Mouse (Mus musculus): ENCODE measurements around the gene Exo5.
A peak's percentile ranks its signal among the peaks of the same experiment; 100 is the strongest.

The Exo5 gene

GRCm38 (mm10) chr4:120924554-120925299, at the start of gene Exo5:
TSS of gene Exo5 (minus strand) at chr4:120925017.
- peak; percentile 73 for DNase-seq

- DNase-seq, result no peak
Measured at GRCm38 (mm10) chr4:120971842-120972241, 47.0 kb upstream of the Exo5 start.

DNA sequence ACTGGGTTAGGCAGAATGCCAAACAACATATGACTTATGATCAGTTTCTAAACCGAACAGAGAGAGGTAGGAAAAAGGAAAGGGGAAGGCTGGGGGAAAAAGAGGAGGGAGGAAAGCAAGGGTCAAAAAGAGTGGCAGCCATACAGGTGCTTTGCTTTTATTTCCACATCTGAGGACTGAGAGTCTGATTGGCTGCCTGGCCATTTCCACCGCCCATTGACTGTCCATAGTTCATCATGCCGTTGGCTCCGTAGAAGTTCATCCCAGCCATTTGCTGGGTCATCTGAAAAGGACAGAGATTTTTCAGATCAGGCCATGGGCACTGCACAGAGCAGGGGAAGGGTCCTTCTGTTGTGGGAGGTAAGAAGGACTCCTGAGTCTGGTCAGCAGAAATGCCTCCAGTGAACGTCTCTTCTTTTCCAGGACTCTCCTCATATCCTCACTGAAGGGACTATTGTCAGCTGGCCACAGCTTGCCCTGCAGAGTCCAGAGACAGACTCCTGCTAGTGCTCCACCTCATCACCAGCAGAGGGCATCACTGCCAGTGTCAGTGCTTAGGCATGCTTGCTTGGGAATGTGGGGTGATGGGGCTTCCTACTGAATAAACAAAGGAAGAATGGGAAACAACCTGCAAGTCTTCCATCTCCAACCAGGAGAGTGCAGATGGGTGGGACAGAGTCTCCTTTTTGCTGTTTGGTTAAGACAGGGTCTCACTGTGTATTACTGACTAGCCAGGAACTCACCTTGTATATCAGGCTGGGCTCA, 44.7 kb upstream of the Exo5 start:
- peak; percentile 29 for DNase-seq

DNA sequence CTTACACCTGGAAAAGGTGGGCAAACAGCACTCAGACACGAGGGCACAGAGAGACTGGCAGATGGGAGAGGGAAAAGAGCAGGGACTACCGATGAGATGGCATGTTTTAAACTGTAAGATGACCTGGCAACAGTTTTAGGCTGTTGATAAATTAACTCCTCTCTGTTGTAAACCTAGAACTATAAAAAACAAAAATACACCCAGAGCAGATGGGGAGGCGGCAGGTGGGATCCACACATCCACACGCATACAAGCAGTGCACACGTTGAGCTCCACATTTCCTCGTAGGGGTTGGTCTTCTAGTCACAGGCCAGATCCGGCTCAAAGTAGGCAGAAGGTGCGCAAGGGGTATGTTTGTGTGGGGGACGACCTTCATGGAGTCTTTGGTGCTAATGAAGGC, 43.7 kb upstream of the Exo5 start:
- peak; percentile 36 for DNase-seq

GRCm38 (mm10) chr4:120955586-120955985, 30.8 kb upstream of the Exo5 start:
- DNase-seq, result no peak

DNA sequence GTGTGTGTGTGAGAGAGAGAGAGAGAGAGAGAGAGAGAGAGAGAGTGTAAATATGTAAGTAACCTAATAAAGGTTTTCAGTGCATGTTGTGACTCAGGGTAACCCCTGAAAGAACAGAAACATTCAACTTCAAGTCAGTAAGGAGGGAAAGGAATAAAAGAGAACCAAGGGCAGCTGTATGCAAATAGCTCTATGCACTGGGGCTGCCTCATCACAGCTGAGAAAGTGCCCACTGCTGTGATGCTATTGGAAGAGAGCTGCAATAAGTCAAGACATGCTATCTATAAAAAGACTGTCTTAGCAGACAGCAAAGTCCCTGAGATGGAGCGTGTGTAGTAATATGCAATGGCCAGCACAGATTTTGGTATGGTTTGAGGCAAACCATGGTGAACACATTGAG, 28.9 kb upstream of the Exo5 start:
- no peak for DNase-seq

GRCm38 (mm10) chr4:120953038-120953437, 28.2 kb upstream of the Exo5 start:
- no peak for DNase-seq

DNA sequence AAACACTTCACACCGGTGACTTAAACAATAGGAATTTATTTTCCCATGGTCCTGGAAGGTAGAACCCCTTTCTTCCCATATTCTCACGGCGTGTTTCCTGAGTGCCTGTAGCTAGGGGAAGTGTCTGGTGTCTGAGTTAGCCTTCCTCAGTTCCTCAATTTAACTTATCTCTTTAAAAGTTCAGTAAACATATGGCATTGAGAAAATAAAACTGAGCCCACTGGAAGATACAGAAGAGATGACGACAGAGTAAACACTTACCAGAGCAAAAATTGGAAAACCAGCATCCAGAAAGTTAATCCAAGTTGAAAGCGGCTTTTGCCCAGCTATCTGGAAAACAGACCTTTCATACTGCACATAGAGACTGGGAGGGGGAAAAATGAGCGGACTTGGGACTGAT, 27.3 kb upstream of the Exo5 start:
- no peak for DNase-seq

- DNase-seq, result peak; percentile 83
Measured at GRCm38 (mm10) chr4:120951428-120951973, 26.7 kb upstream of the Exo5 start, which contains the start of gene Zfp69. TSS of gene Zfp69 (minus strand) at chr4:120951699.

DNA sequence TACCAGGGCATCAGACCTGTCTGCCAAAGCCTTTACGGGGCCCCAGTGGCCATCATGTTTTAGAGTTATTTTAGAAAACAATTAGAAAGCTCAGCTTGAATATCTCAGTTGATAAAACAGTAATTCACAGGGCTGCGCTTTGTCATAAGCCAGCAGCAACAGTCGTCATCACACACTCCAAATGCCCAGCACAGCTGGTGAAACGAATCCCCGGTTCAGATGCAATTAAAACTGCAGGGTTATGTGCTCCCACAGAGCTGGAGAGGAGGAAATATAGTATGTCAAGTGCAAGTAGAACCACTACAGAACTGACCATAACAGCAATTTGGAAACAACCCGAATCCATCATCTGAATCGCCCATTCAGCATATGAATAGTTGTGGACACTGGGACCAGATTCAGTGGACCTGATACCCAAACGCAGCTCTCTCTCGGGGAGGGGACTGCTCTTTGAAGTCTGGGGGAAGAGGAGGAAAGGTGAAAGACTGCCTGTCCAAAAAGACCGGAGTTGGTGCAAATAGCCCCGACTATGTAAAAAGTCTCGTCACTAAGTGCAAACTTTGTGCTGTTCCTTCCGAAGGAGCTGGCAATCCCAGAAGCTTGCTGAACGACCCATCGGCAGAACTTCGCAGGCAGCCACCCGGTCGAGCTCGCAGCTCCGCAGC, 26.1 kb upstream of the Exo5 start:
- peak; percentile 20 for DNase-seq

DNA sequence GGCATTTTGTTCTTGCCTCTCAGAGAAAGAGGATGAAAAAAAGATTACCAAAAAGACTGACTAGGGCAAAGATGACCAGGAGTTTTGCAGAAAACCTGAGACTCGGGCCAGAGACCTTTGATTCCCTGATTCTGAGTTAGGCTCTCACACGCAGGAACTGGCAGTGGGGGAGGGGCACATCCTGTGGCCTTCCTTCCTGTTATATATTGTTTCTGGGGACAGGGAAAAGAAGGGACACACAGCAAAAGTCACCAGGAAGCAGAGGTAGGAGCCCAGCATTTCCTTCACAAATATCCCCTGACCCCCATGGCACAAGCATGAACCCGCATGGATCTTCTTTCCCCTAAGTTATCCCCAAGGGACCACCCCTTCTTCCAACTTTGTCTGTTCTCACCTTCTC, 24.1 kb upstream of the Exo5 start:
- DNase-seq, result no peak

GRCm38 (mm10) chr4:120935006-120935405, 10.2 kb upstream of the Exo5 start:
- DNase-seq, result no peak

- DNase-seq, result no peak
Measured at GRCm38 (mm10) chr4:120930736-120931135, 5.9 kb upstream of the Exo5 start.

- DNase-seq, result no peak
Measured at GRCm38 (mm10) chr4:120928686-120929085, 3.9 kb upstream of the Exo5 start.

DNA sequence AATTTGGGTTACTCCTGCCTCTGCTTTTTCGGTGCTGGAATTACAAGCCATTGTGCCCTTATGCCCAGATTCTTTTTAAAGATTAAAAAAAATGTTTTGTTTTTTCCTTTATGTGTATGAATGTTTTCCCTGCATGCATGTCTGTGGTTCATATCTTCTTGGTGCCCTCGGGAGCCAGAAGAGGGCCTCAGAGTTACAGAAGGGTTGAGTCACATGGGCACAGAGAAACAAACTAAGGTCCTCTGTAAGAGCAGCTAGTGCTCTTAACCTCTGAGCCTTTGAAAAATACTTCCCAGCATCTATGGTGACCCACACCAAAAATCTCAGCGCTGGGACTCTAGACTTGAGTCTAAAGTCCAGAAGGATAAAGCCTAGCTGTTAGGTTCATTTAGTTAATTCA, 569 bp upstream of the Exo5 start:
- peak; percentile 26 for DNase-seq

DNA sequence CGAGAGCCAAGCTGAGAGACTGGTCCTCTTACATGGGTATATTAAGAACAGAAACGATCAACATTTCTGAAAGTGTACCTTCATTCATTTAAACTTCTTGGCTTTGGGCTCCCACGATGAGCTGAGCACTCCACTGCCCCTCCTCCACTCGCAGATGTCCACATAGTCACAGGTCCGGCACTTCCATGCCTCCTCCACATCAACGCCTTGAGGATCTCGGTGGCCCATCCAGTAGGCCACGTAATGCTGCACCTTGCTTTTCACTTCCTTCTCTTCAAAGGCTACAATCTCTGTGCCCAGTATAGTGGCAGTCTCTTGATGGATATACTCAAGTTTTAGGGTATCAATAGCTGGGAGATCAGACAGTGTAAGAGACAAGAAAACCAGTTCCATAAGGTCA, 3.4 kb downstream of the Exo5 start:
- no peak for DNase-seq

DNA sequence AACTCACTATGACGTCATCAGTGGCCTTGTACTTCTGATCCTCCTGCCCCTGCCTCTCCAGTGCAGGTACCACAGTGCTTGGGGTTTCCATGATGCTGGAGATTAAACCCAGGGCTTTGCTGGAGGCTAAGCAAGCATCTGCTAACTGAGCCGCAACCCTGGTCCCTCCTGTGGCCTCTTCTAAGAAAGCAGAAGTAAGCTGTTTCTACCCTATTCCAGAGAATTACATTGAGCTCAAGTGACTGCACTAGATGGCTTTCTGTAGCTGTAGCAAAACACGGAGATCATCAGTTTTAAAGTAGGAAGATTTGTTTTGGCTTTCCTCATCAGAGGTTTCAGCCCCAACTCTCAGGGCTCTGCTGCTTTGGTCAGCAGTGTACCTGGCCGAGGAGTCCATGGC, 10.3 kb downstream of the Exo5 start:
- DNase-seq, result no peak

GRCm38 (mm10) chr4:120913861-120914260, 11.0 kb downstream of the Exo5 start:
- no peak for DNase-seq

DNA sequence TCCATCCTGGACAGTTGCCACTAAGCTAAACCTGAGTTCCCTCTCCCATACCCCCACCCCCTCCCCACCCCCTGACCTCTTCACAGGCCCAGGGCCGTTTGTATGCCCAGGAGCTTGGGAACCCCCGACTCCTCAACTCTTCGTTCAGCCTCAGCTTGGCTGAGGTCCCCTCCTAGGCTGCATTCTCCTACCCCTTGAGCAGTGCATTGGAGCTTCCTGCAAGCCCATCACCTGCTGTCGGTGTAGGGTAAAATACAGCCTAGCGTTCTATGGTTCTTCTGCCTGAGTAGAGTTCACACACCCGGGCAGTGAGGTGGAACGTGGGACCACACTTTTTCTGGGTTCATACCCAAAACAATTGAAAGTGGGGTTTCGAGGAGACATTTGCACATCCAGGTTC, 11.4 kb downstream of the Exo5 start:
- DNase-seq, result no peak

GRCm38 (mm10) chr4:120912866-120913265, 12.0 kb downstream of the Exo5 start:
- DNase-seq, result no peak

GRCm38 (mm10) chr4:120911086-120911485, 13.7 kb downstream of the Exo5 start:
- no peak for DNase-seq

GRCm38 (mm10) chr4:120909558-120910150, 15.2 kb downstream of the Exo5 start:
- peak; percentile 76 for DNase-seq

GRCm38 (mm10) chr4:120905644-120906043, 19.2 kb downstream of the Exo5 start:
- no peak for DNase-seq
